Mouse (Mus musculus) midbrain, embryonic 15.5 days (tissue): ENCODE measurements at regions not wholly inside any gene's neighbourhood (a gene's known extent, or its start where the extent isn't known, plus 50 kb on each side); places are given as distances from the start of the nearest gene placed in this dataset.

Experiments used
- ATAC-seq: fragments of 200-750 bp; cut with Nextera tagmentation; replicated peaks from 2 replicates; pipeline ENCODE4 v1.8.0; 2017; ENCODE audit warnings: moderate TSS enrichment
- H3K27ac ChIP-seq: fragments of 300-500 bp; sonication (generic); 2 replicates; pipeline ENCODE4 v1.5.1; 2015; ENCODE audit warnings: mild to moderate bottlenecking, inconsistent platforms
- H3K27me3 ChIP-seq: fragments of 300-500 bp; sonication (generic); replicated peaks from 2 replicates; pipeline ENCODE4 v1.6.1; 2015; ENCODE audit warnings: inconsistent platforms
- H3K36me3 ChIP-seq: fragments of 300-500 bp; sonication (generic); replicated peaks from 2 replicates; pipeline ENCODE4 v1.6.1; 2015; ENCODE audit warnings: inconsistent platforms
- H3K4me1 ChIP-seq: fragments of 300-500 bp; sonication (generic); 2 replicates; pipeline ENCODE4 v1.6.1; 2015; ENCODE audit warnings: inconsistent platforms
- H3K4me2 ChIP-seq: fragments of 300-500 bp; sonication (generic); 2 replicates; pipeline ENCODE4 v1.6.1; 2015; ENCODE audit warnings: inconsistent platforms, mild to moderate bottlenecking, moderate library complexity
- H3K4me3 ChIP-seq: fragments of 300-500 bp; sonication (generic); 2 replicates; pipeline ENCODE4 v1.5.1; 2015; ENCODE audit warnings: mild to moderate bottlenecking, inconsistent platforms
- H3K9ac ChIP-seq: fragments of 300-500 bp; sonication (generic); 2 replicates; pipeline ENCODE4 v1.6.1; 2015; ENCODE audit warnings: mild to moderate bottlenecking, inconsistent platforms
- H3K9me3 ChIP-seq: fragments of 300-500 bp; sonication (generic); 2 replicates; pipeline ENCODE4 v1.6.1; 2016; ENCODE audit warnings: inconsistent platforms
- WGBS: fragments of 180-500 bp; shearing (Covaris S2); methylation state at CpG from one replicate; pipeline ENCODE4 v1.1.7; 2015; ENCODE audit warnings: mixed read lengths; 5-methylcytosine and 5-hydroxymethylcytosine counted together

GRCm38 (mm10) chr5:97330074-97330473, 62.1 kb downstream of the Naa11 start:
- Histone ChIP-seq H3K27me3 (no peaks in the 10 kb centered on the region), H3K9ac (no peak overlapping the region), H3K4me3 (no peak overlapping the region), H3K4me2 (no peak overlapping the region), H3K36me3 (no peaks in the 10 kb centered on the region), H3K27ac (no peak overlapping the region), H3K4me1 (no peaks in the 10 kb centered on the region), H3K9me3 (no peaks in the 10 kb centered on the region)
- WGBS = 65% methylated on average over 1 of the region's 1 CpGs
- no peak for ATAC-seq

- WGBS = 76% methylated on average over 5 of the region's 5 CpGs
- Histone ChIP-seq H3K27me3 (no peaks in the 10 kb centered on the region), H3K4me1 (no peaks in the 10 kb centered on the region), H3K9ac (no peak overlapping the region), H3K36me3 (no peaks in the 10 kb centered on the region), H3K4me3 (no peak overlapping the region), H3K27ac (no peak overlapping the region), H3K9me3 (no peaks in the 10 kb centered on the region), H3K4me2 (no peak overlapping the region)
- no peak for ATAC-seq
Observed at GRCm38 (mm10) chr5:97325831-97326230, 66.3 kb downstream of the Naa11 start.

- no peak overlapping the region for H3K27ac ChIP-seq
- H3K27me3 ChIP-seq = no peaks in the 10 kb centered on the region
- WGBS = 55% methylated on average over 3 of the region's 3 CpGs
- H3K4me1 ChIP-seq = no peaks in the 10 kb centered on the region
- no peak for ATAC-seq
- H3K9ac ChIP-seq = no peak overlapping the region
- H3K9me3 ChIP-seq = no peaks in the 10 kb centered on the region
- no peaks in the 10 kb centered on the region for H3K36me3 ChIP-seq
- no peak overlapping the region for H3K4me2 ChIP-seq
- no peak overlapping the region for H3K4me3 ChIP-seq
Observed at GRCm38 (mm10) chr5:97323873-97324272, 68.3 kb downstream of the Naa11 start.

- H3K36me3 ChIP-seq = no peaks in the 10 kb centered on the region
- no peak overlapping the region for H3K9ac ChIP-seq
- H3K4me3 ChIP-seq = no peak overlapping the region
- H3K4me1 ChIP-seq = no peaks in the 10 kb centered on the region
- no peaks in the 10 kb centered on the region for H3K9me3 ChIP-seq
- ATAC-seq = no peak
- WGBS = 89% methylated on average over 2 of the region's 2 CpGs
- no peaks in the 10 kb centered on the region for H3K27me3 ChIP-seq
- no peak overlapping the region for H3K4me2 ChIP-seq
- H3K27ac ChIP-seq = no peak overlapping the region
Observed at GRCm38 (mm10) chr5:97319816-97320487, 72.2 kb downstream of the Naa11 start.

GRCm38 (mm10) chr5:97306902-97307301, 85.3 kb downstream of the Naa11 start:
- Histone ChIP-seq H3K36me3 (no peaks in the 10 kb centered on the region), H3K9me3 (no peaks in the 10 kb centered on the region), H3K9ac (no peak overlapping the region), H3K27me3 (no peaks in the 10 kb centered on the region), H3K4me2 (no peak overlapping the region), H3K4me3 (no peak overlapping the region), H3K4me1 (no peaks in the 10 kb centered on the region), H3K27ac (no peak overlapping the region)
- no peak for ATAC-seq
- 81% methylated on average over 4 of the region's 4 CpGs for WGBS

GRCm38 (mm10) chr5:97304921-97305320, 87.3 kb downstream of the Naa11 start:
- Histone ChIP-seq H3K4me3 (no peak overlapping the region), H3K9ac (no peak overlapping the region), H3K27ac (no peak overlapping the region), H3K4me1 (no peaks in the 10 kb centered on the region), H3K27me3 (no peaks in the 10 kb centered on the region), H3K4me2 (no peak overlapping the region), H3K36me3 (no peaks in the 10 kb centered on the region), H3K9me3 (no peaks in the 10 kb centered on the region)
- no peak for ATAC-seq
- 86% methylated on average over 4 of the region's 4 CpGs for WGBS

GRCm38 (mm10) chr5:97301621-97302020, 90.6 kb downstream of the Naa11 start:
- no peaks in the 10 kb centered on the region for H3K4me1 ChIP-seq
- no peak for ATAC-seq
- H3K36me3 ChIP-seq = no peaks in the 10 kb centered on the region
- no peak overlapping the region for H3K4me3 ChIP-seq
- WGBS = 81% methylated on average over 4 of the region's 4 CpGs
- no peak overlapping the region for H3K9ac ChIP-seq
- no peaks in the 10 kb centered on the region for H3K27me3 ChIP-seq
- H3K9me3 ChIP-seq = no peaks in the 10 kb centered on the region
- H3K4me2 ChIP-seq = no peak overlapping the region
- no peak overlapping the region for H3K27ac ChIP-seq

GRCm38 (mm10) chr5:97300861-97301260, 91.3 kb downstream of the Naa11 start:
- Histone ChIP-seq H3K4me1 (no peaks in the 10 kb centered on the region), H3K27ac (no peak overlapping the region), H3K36me3 (no peaks in the 10 kb centered on the region), H3K4me2 (no peak overlapping the region), H3K9ac (no peak overlapping the region), H3K4me3 (no peak overlapping the region), H3K9me3 (no peaks in the 10 kb centered on the region), H3K27me3 (no peaks in the 10 kb centered on the region)
- no peak for ATAC-seq
- 50% methylated on average over 5 of the region's 5 CpGs for WGBS

- WGBS = 65% methylated on average over 6 of the region's 6 CpGs
- ATAC-seq = no peak
- Histone ChIP-seq H3K9ac (no peak overlapping the region), H3K9me3 (no peaks in the 10 kb centered on the region), H3K4me2 (no peak overlapping the region), H3K27me3 (no peaks in the 10 kb centered on the region), H3K4me3 (no peak overlapping the region), H3K4me1 (no peaks in the 10 kb centered on the region), H3K36me3 (no peaks in the 10 kb centered on the region), H3K27ac (no peak overlapping the region)
Observed at GRCm38 (mm10) chr5:97300114-97300840, 91.9 kb downstream of the Naa11 start.

GRCm38 (mm10) chr5:97299631-97300030, 92.5 kb downstream of the Naa11 start:
- no peak for ATAC-seq
- WGBS = 30% methylated on average over 5 of the region's 5 CpGs
- H3K27me3 ChIP-seq = no peaks in the 10 kb centered on the region

GRCm38 (mm10) chr5:97296213-97296612, 96.0 kb downstream of the Naa11 start:
- Histone ChIP-seq H3K27me3 (no peaks in the 10 kb centered on the region), H3K9me3 (no peaks in the 10 kb centered on the region), H3K36me3 (no peaks in the 10 kb centered on the region), H3K4me1 (no peaks in the 10 kb centered on the region), H3K4me3 (no peak overlapping the region), H3K9ac (no peak overlapping the region), H3K4me2 (no peak overlapping the region), H3K27ac (no peak overlapping the region)
- no peak for ATAC-seq
- 92% methylated on average over 3 of the region's 3 CpGs for WGBS

More at GRCm38 (mm10) chr5:97299631-97300030, 92.5 kb downstream of the Naa11 start:
- Histone ChIP-seq H3K4me1 (no peaks in the 10 kb centered on the region), H3K9me3 (no peaks in the 10 kb centered on the region), H3K36me3 (no peaks in the 10 kb centered on the region), H3K9ac (no peak overlapping the region), H3K27ac (no peak overlapping the region), H3K4me2 (no peak overlapping the region), H3K4me3 (no peak overlapping the region)

- Histone ChIP-seq H3K4me3 (no peak overlapping the region), H3K9me3 (no peaks in the 10 kb centered on the region), H3K36me3 (no peaks in the 10 kb centered on the region), H3K4me2 (no peak overlapping the region), H3K4me1 (peaks cover 8% of the 10 kb centered on the region), H3K27me3 (no peaks in the 10 kb centered on the region), H3K27ac (no peak overlapping the region), H3K9ac (no peak overlapping the region)
- 26% methylated on average over 2 of the region's 2 CpGs for WGBS
- peak; percentile 58; the same call in 1 of the 2 replicates for ATAC-seq
Observed at GRCm38 (mm10) chr5:97290166-97290681, 102.0 kb downstream of the Naa11 start.
